Mouse (Mus musculus) liver, adult 2 months (tissue): ENCODE measurements around the gene Cdc42.

Experiments
- CTCF ChIP-seq: fragments of 200-500 bp; IDR thresholded peaks from 2 replicates; pipeline ENCODE4 v1.5.1; 2011; ENCODE audit warnings: low read depth, low read length, control low read depth
- POLR2A ChIP-seq: fragments of 200-500 bp; IDR thresholded peaks from 2 replicates; pipeline ENCODE4 v1.6.1; 2011; ENCODE audit warnings: low read length, control low read depth; ENCODE audit not compliant: insufficient read depth; ENCODE audit errors: extremely low read depth

DNA sequence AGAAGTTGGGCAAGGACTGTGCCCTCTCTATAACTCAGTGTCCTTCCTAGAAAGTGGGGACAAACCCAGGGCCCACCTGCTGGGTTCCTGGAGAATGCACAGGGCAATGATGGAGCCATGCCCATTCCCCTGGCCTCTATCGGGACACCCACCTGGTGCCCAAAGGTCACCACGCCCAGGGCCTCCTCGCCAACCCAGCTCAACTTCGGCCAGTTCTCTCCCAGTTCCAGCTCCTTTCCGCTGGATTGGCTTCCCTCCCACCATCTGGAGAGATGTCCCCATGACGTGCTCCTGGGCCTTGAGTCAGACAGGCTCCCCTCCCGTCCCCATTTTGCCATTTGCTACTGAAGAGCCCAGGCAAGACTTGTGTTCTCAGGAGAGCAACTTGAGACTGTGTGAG, 64.9 kb downstream of the Cdc42 start:
- TF ChIP-seq CTCF: no peak
- no peak for TF ChIP-seq POLR2A
